Mouse (Mus musculus) cerebellum, adult 18-20 months (tissue): ENCODE results near the gene Znhit2.
"Not testable (repeated sequence)": the region's sequence is repeated elsewhere in the genome, so short reads cannot be mapped to it uniquely, and the experiment has no call there.

Source experiments
- DNase-seq, 2 experiments: peaks; one replicate each; pipeline ENCODE4 v3.0.0; 2021

Znhit2 gene

GRCm38 (mm10) chr19:6061021-6061533, at the start of gene Znhit2:
TSS of gene Znhit2 (plus strand) at chr19:6061192.
- peak; percentile 88 to 91 for DNase-seq

GRCm38 (mm10) chr19:6013691-6014090, 47.3 kb upstream of the Znhit2 start:
- DNase-seq = no peak

GRCm38 (mm10) chr19:6014991-6015510, 45.9 kb upstream of the Znhit2 start:
- DNase-seq = peak; percentile 47 to 61

GRCm38 (mm10) chr19:6015511-6016315, 45.3 kb upstream of the Znhit2 start, which contains the start of gene Capn1:
TSS of gene Capn1 (minus strand) at chr19:6015897.
- DNase-seq = peak; percentile 68 to 71

- DNase-seq = peak in 1 of 2 experiments; percentile 19
These were observed 44.5 kb upstream of the Znhit2 start for GRCm38 (mm10) chr19:6016532-6016931.

- DNase-seq = peak; percentile 90
These were observed 42.6 kb upstream of the Znhit2 start for GRCm38 (mm10) chr19:6018142-6019089.

GRCm38 (mm10) chr19:6020276-6020675, 40.7 kb upstream of the Znhit2 start:
- DNase-seq = no peak

GRCm38 (mm10) chr19:6023059-6023458, 37.9 kb upstream of the Znhit2 start:
- DNase-seq = no peak

GRCm38 (mm10) chr19:6023930-6024329, 37.1 kb upstream of the Znhit2 start:
- DNase-seq = no peak

GRCm38 (mm10) chr19:6028991-6029390, 32.0 kb upstream of the Znhit2 start:
- DNase-seq = no peak

- DNase-seq = no peak
These were observed 31.6 kb upstream of the Znhit2 start for GRCm38 (mm10) chr19:6029426-6029825.

- DNase-seq = no peak
These were observed 30.3 kb upstream of the Znhit2 start for GRCm38 (mm10) chr19:6030520-6031280.

GRCm38 (mm10) chr19:6035966-6036585, 24.9 kb upstream of the Znhit2 start:
- no peak for DNase-seq

GRCm38 (mm10) chr19:6037695-6038094, 23.3 kb upstream of the Znhit2 start:
- DNase-seq = no peak

- no peak for DNase-seq
These were observed 22.7 kb upstream of the Znhit2 start for GRCm38 (mm10) chr19:6038326-6038725.

- DNase-seq = no peak
These were observed 21.0 kb upstream of the Znhit2 start for GRCm38 (mm10) chr19:6040002-6040401.

- peak in 1 of 2 experiments; percentile 23 for DNase-seq
These were observed 18.7 kb upstream of the Znhit2 start for GRCm38 (mm10) chr19:6042293-6042692.

- not testable (repeated sequence) for DNase-seq
These were observed 16.9 kb upstream of the Znhit2 start for GRCm38 (mm10) chr19:6044102-6044501.

GRCm38 (mm10) chr19:6045366-6046293, 15.4 kb upstream of the Znhit2 start:
- peak in 1 of 2 experiments; percentile 13 for DNase-seq
